8 mouse cellular contexts compared by ENCODE assay signal in the genomic region with DNA sequence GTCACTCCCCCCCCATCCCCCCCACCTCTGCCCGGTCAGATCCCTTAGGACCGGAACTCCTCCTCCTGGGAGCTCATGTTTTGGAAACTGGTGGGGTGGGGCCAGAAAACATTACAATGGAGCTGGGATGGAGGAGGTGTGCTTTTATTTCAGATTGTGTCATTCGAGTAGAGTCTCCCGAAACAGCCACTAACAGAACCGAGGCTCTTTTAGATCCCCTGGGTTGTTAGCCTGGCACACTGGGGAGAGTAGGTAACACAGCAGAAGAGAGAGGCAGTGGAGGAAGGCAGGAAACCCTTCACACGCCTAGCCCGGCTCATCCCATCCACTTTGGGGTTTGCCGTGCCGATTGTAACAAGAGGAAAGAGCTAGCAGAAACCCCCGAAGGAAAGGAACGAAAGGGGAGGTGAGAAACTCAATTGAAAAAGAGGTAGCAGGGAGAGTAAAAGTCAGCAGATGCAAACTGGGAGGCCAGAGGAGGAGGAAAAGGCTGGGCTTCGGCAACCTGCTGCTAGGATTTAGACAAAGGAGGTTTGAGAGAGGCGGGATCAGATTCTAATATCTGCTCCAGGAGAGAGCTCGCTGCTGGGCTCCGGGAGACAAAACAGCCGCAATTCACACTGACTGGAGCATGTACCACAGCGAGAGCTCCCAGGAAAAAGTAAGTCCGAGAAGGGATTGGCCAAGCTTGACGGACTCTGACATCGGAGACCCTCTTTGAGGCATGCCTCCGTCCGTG. TPM values are rescaled to one million over a fixed set of nuclear protein-coding genes. Genes with fewer than 3 reads are reported as not detected.
DNase-seq lines count a peak whose midpoint lies in the region; ATAC-seq lines count a peak whose summit lies in the region.

No protein-coding gene starts in this region.

- peaks cover 21% of the 10 kb centered on the region for H3K4me1 ChIP-seq in forebrain, embryonic 16.5 days (replicated peaks; ENCODE audit: control insufficient read depth, insufficient read depth, low read length)
- H3K4me1 ChIP-seq in kidney, embryonic 16.5 days (ENCODE audit: insufficient read depth, low read length), result peaks cover 30% of the 10 kb centered on the region

- H3K36me3 ChIP-seq in forebrain, embryonic 16.5 days (ENCODE audit: control insufficient read depth, insufficient read depth), result no peaks in the 10 kb centered on the region
- H3K36me3 ChIP-seq in kidney, embryonic 16.5 days (ENCODE audit: insufficient read depth, low read length), result no peaks in the 10 kb centered on the region

- peak overlapping the region; percentile 46 for H3K4me3 ChIP-seq in forebrain, embryonic 16.5 days (replicated peaks; ENCODE audit: low read length)
- H3K4me3 ChIP-seq in kidney, embryonic 16.5 days (ENCODE audit: low read length), result peak overlapping the region; percentile 46

- H3K4me2 ChIP-seq in forebrain, embryonic 16.5 days (ENCODE audit: low read length), result peak overlapping the region; percentile 67
- H3K4me2 ChIP-seq in kidney, embryonic 16.5 days (replicated peaks; ENCODE audit: low read depth, low read length), result peak overlapping the region; percentile 75

- peak overlapping the region; percentile 67 for H3K9ac ChIP-seq in forebrain, embryonic 16.5 days (replicated peaks; ENCODE audit: low read depth, low read length)
- H3K9ac ChIP-seq in kidney, embryonic 16.5 days (replicated peaks; ENCODE audit: low read length), result peak overlapping the region; percentile 70

- WGBS in forebrain, embryonic 16.5 days, result 1% methylated on average over 22 of the region's 22 CpGs
- WGBS in kidney, embryonic 16.5 days, result under 1% methylated on average over 22 of the region's 22 CpGs

- no peaks in the 10 kb centered on the region for H3K27me3 ChIP-seq in forebrain, embryonic 16.5 days (replicated peaks; ENCODE audit: control insufficient read depth, insufficient read depth, low read length)
- H3K27me3 ChIP-seq in kidney, embryonic 16.5 days (ENCODE audit: insufficient read depth, low read length), result no peaks in the 10 kb centered on the region

- peak; percentile 13 for DNase-seq in right cerebral cortex, postnatal 25 days
- DNase-seq in right cerebral cortex, postnatal 10 days (ENCODE audit: low spot score in 2 of 2), result no peak
- DNase-seq in thymus, postnatal 36 days, result no peak
- no peak for DNase-seq in cerebellum, adult 9-11 months
- DNase-seq in testis, postnatal 10 days (ENCODE audit: low spot score), result no peak

- peak; percentile 52 for ATAC-seq in forebrain, embryonic 16.5 days
- ATAC-seq in kidney, embryonic 16.5 days (ENCODE audit: low FRiP score, low TSS enrichment), result peak; percentile 66
- ATAC-seq in megakaryocyte-erythroid progenitor cell, adult 5-6 weeks (replicated peaks; ENCODE audit: low FRiP score, low TSS enrichment, poor library complexity, severe bottlenecking), result peak; percentile 52

- H3K27ac ChIP-seq in forebrain, embryonic 16.5 days (ENCODE audit: low read length), result no peak overlapping the region
- peak overlapping the region; percentile 71 for H3K27ac ChIP-seq in kidney, embryonic 16.5 days (ENCODE audit: low read length)

- no peaks in the 10 kb centered on the region for H3K9me3 ChIP-seq in forebrain, embryonic 16.5 days (ENCODE audit: control insufficient read depth, low read length)
- no peaks in the 10 kb centered on the region for H3K9me3 ChIP-seq in kidney, embryonic 16.5 days (ENCODE audit: low read length)

RNA-seq across cellular contexts. Expression of a gene that starts 27.3 kb away (rescaled TPM):
- polyA plus RNA-seq in forebrain, embryonic 16.5 days (2015; fragmentation: Nextera tagmentation; extraction: Ambion mirVana), result 5.1 and 5.2 TPM in 2 replicates
- polyA plus RNA-seq in kidney, embryonic 16.5 days (2015; fragmentation: Nextera tagmentation; extraction: Ambion mirVana), result 5.9 and 8.0 TPM in 2 replicates
- total RNA-seq in megakaryocyte-erythroid progenitor cell, adult 5-6 weeks (2014; fragmentation: Nextera tagmentation), result 7.6 and 10.8 TPM in 2 replicates
- total RNA-seq in megakaryocyte-erythroid progenitor cell, adult 5-6 weeks (2017), result 6.3 and 23.7 TPM in 2 replicates
